Mouse (Mus musculus) erythroblast, embryonic 14.5 days (primary cell): ENCODE measurements around the gene Srgap1. TPM values are rescaled to one million over a fixed set of nuclear protein-coding genes. Genes with fewer than 3 reads are reported as not detected.
"Not testable (repeated sequence)": the region's sequence is repeated elsewhere in the genome, so short reads cannot be mapped to it uniquely, and the experiment has no call there.

Source experiments
- H3K27me3 ChIP-seq: 2 replicates; pipeline ENCODE4 v1.6.1; 2012; ENCODE audit warnings: inconsistent platforms; ENCODE audit not compliant: control insufficient read depth
- H3K36me3 ChIP-seq: 2 replicates; pipeline ENCODE4 v1.6.1; 2012; ENCODE audit warnings: mild to moderate bottlenecking, inconsistent platforms; ENCODE audit not compliant: control insufficient read depth
- H3K4me1 ChIP-seq: 2 replicates; pipeline ENCODE4 v1.6.1; 2012; ENCODE audit warnings: inconsistent platforms; ENCODE audit not compliant: control insufficient read depth
- H3K4me3 ChIP-seq: replicated peaks from 2 replicates; pipeline ENCODE3; 2012; ENCODE audit warnings: moderate library complexity, mild to moderate bottlenecking, inconsistent platforms
- H3K9me3 ChIP-seq: 2 replicates; pipeline ENCODE4 v1.6.1; 2012; ENCODE audit warnings: low read length, inconsistent platforms, mixed read lengths; ENCODE audit not compliant: control insufficient read depth
- GATA1 ChIP-seq: IDR thresholded peaks from 2 replicates; pipeline ENCODE4 v1.6.1; 2012; ENCODE audit warnings: low read length, inconsistent platforms, mixed read lengths
- TAL1 ChIP-seq: IDR thresholded peaks from 3 replicates; pipeline ENCODE4 v1.6.1; 2012; ENCODE audit warnings: low read length, inconsistent platforms, mixed read lengths
- polyA plus RNA-seq: library from polyadenylated mRNA; stranded (reverse); fragments of >175 nt; gene quantifications from 2 replicates; pipeline ENCODE4 v1.2.3, GENCODE M21; 2012

Gene Srgap1
- polyA plus RNA-seq, 1 experiment, result 0.20 TPM

DNA sequence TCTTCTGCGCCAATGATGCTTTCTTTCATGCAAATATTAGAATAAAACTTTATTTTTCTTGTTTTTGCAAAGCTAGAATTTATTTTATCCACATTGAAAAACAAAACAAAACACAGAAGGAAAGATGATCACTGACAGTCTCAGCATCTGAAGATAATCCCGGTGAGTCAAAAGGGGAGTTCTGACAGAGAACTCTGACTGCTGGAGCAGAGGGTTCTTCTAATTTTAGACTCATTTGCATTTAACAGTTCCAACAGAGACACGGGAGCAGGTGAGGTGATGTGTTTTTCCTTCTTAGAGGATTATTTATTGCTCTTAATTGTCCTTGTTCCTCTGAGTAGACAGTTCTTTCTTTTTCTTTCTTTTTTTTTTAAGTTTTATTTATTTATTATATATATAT is 271.1 kb downstream of the Srgap1 start:
- Histone ChIP-seq H3K27me3 (no peaks in the 10 kb centered on the region), H3K36me3 (no peaks in the 10 kb centered on the region), H3K4me3 (no peak overlapping the region), H3K9me3 (no peaks in the 10 kb centered on the region; the same call in 1 of the 2 replicates), H3K4me1 (peaks cover under 1% of the 10 kb centered on the region; the same call in 1 of the 2 replicates)
- TF ChIP-seq GATA1 (no peak), TAL1 (no peak)

DNA sequence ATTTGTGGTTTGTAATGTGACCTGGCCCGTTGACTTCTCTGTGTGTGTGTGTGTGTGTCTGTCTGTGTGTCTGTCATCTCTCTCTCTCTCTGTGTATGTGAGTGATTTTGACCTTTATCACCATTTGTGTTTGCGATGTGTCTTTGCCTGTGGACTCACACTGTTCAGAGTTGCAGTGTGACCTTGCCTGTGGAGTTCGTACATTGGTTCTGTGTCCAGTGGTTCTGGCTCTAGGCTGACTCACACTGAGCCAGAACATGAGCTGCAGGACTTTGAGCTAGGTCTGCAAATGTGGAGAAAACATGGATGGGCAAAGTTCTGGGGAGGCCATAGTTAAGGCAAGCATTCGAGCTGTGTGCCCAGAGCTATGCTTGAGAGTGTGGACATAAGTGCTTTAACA is 273.3 kb downstream of the Srgap1 start:
- TF ChIP-seq TAL1 (no peak), GATA1 (no peak)
- no peaks in the 10 kb centered on the region for H3K9me3 ChIP-seq
- H3K27me3 ChIP-seq, result no peaks in the 10 kb centered on the region
- peaks cover 3% of the 10 kb centered on the region for H3K4me1 ChIP-seq
- H3K36me3 ChIP-seq, result no peaks in the 10 kb centered on the region
- H3K4me3 ChIP-seq, result no peak overlapping the region

DNA sequence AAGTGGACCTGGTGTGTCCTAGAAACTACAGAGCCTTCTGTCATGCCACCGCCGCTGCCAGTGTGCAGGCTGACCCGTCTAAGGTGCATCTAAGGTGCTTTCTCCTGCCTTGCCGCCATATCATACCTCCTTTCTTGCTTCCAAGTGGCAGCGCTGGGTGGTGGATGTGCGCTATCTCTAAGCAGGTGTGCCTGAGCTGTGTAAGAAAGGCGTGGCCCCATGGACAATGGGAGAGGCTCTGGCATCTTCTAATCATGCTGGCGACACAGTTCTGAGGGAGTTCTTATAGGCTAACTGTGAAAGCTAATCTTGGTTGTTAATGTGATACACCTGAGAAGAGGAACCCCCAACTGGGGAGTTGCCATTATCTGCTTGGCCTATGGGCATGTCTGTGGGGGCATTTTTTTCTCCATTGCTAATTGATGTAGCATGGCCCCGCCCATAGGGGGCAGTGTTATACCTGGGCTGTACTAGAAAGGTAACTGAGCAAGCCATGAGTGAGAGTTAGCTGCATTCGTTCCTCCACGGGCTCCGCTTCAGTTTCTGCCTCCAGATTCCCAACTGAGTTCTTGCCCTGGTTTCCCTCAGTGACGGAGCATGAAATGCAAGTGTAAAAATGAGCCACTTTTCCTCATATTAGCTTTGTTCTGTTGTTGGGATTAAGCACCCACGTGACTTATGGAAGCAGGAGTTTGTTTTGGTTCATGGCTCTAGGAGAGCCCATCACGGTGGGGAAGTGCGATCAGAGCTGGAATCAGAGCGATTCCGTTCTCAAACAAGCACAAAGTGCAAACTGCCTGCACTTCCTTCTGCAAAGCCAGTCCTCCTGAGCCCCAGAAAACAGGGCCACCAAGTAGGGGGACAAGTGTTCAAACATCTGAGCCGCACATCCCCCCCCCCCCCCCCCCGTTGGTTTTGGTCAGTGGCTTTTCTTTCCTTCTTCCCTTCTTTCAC is 276.2 kb downstream of the Srgap1 start:
- H3K27me3 ChIP-seq, result no peaks in the 10 kb centered on the region
- no peaks in the 10 kb centered on the region for H3K36me3 ChIP-seq
- no peaks in the 10 kb centered on the region for H3K9me3 ChIP-seq
- H3K4me1 ChIP-seq, result peaks cover 3% of the 10 kb centered on the region
- H3K4me3 ChIP-seq, result no peak overlapping the region
- TF ChIP-seq GATA1 (no peak), TAL1 (no peak)

DNA sequence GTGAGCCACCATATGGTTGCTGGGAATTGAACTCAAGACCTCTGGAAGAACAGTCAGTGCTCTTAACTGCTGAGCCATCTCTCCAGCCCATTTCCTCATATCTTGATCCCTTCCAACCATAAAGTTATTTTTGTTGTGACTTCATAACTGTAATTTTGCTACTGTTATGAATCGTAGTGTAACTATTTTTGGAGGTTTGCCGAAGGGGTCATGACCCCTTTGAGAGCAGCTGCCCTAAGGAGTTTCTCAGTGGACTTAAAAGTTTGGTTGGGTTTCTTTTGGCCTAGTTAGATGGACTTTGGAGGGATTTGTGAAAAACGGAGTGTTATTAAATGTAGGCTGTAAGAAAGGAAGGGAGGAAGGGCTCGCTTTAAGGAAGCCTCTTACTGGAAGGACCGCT is 277.4 kb downstream of the Srgap1 start:
- peaks cover 3% of the 10 kb centered on the region for H3K4me1 ChIP-seq
- no peaks in the 10 kb centered on the region for H3K36me3 ChIP-seq
- no peak for TF ChIP-seq GATA1
- TF ChIP-seq TAL1, result no peak
- no peaks in the 10 kb centered on the region for H3K27me3 ChIP-seq
- no peak overlapping the region for H3K4me3 ChIP-seq
- no peaks in the 10 kb centered on the region for H3K9me3 ChIP-seq

DNA sequence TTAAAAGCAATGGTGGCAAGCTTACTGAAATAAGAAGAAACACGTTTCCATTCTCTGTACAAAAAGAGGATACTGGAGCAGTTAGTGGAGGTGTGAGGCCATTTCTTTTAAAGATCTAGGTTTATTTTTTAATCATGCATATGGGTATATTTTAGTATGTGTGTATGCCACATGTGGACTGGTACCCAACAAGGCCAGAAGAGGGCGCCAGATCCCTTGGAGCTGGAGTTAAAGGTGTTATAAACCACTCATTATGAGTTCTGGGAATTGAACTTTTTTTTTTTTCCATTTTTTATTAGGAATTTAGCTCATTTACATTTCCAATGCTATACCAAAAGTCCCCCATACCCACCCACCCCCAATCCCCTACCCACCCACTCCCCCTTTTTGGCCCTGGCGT is 279.8 kb downstream of the Srgap1 start:
- not testable (repeated sequence) for H3K9me3 ChIP-seq, H3K4me3 ChIP-seq, H3K36me3 ChIP-seq, H3K27me3 ChIP-seq, H3K4me1 ChIP-seq

DNA sequence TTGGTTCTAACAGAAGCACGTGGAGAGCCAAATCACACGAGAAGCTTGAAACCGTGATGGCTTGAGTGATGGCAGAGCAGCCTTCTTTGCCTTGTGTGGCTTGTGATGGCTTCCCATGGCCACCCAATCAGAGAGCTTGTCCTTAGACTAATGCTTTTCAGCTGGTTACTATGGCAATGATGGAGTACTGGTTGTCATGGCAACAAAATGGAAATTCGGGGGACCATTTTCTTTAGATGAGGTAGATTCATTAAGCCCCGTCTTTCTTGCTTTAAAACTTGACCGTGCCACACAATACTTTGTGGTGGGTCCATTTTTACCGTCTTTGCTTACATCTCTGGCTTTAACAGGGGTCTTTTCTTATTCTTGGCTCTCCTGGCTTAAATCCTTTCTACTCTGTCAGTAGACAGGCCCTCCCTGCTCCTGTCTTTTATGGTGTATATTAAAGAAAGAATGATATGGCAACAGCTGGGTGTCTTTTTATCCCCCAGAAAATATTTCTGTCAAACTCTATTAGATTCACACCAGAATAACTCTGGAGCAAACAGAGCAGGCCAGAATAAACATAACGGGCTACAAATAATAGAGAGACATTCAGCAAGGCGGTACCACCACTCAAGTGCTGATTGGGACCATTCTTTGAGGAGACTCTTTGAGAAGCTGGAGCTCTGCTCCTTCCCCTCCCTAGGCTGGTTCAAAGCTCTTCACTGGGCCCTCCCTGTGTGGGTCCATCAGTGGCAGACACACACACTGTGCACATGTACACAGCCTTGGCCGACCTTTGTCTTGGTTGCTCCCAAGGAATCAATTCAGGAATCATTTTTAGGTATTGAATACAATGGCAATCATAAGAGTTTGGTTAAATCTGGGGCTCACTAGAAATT is 281.7 kb downstream of the Srgap1 start:
- Histone ChIP-seq H3K36me3 (no peaks in the 10 kb centered on the region), H3K4me1 (no peaks in the 10 kb centered on the region; the same call in 1 of the 2 replicates), H3K9me3 (no peaks in the 10 kb centered on the region), H3K4me3 (no peak overlapping the region), H3K27me3 (no peaks in the 10 kb centered on the region)
- no peak for TF ChIP-seq GATA1
- no peak for TF ChIP-seq TAL1

DNA sequence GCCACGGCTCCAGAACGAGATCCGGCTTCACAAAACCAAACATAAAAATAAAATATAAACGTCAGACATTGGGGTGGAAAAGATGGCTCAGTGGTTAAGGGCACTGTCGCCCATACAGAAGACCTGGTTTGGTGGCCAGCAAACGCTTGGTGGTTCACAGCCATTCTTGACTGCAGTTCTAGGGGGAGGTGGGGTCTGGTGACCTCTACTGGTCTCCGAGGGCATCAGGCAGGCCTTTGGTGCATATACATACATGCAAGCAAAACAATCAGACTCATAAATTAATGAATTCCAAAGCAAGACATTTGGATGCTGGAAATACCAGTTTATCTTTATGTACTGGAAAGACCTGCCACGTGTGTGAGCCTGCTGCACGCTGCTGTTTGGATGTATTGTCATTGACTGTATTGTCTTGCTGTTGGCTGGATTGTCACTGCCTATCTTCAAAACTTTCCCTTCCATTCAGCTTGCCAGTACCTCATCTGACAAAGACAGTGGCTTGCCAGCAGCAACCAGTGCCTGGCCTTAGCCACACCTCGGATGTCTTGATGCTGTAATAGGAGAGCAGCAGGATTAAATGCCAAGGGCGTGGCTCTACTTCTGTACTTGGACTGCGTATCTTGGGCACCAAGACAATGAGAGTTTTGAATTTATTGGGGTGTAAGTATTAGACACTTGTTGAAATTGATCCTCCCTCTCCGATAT is 282.5 kb downstream of the Srgap1 start:
- Histone ChIP-seq H3K4me3 (no peak overlapping the region), H3K9me3 (no peaks in the 10 kb centered on the region), H3K27me3 (no peaks in the 10 kb centered on the region), H3K4me1 (no peaks in the 10 kb centered on the region), H3K36me3 (no peaks in the 10 kb centered on the region)
- TF ChIP-seq GATA1 (no peak), TAL1 (no peak)

DNA sequence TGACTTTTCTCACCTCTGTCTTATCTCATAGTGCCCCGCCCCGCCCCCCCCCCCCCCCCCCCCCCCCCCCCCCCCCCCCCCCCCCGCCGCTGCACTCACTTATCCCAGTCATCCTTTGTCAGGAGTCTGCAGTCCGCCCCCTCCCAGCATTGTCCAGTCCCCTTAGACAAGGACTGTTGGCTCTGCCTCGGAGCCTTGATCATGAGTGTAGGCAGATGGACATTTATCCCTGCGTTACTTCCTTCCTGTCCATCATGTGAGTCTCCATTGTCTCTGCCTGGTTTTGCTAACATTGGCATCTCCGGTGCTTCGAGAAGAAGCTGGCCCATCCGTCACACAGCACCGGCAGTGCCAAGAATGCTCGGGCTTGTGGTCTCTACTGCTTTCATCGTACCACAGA is 283.9 kb downstream of the Srgap1 start:
- Histone ChIP-seq H3K36me3 (no peaks in the 10 kb centered on the region), H3K27me3 (no peaks in the 10 kb centered on the region), H3K4me3 (no peak overlapping the region), H3K4me1 (no peaks in the 10 kb centered on the region), H3K9me3 (no peaks in the 10 kb centered on the region)
- no peak for TF ChIP-seq GATA1
- TF ChIP-seq TAL1, result no peak

DNA sequence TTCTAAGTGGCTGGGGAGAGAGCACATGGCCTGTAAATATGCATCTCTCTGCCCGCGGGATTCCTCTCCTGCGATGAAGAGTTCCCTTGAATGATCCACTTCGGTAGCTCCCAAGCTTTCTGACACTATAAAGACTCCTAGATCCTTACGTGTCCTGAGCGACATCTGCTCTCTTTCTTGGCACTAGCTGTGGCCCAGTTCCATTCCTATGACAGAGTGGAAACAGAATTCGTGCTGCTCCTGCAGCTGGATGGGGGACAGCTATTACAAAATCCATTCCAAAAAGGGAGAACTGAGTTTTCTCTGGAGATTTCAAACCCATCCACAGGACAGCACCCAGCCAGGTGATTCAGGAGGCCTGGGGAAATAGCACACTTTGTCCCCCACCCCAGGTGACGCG is 285.0 kb downstream of the Srgap1 start:
- Histone ChIP-seq H3K4me3 (no peak overlapping the region), H3K4me1 (no peaks in the 10 kb centered on the region), H3K9me3 (no peaks in the 10 kb centered on the region), H3K27me3 (no peaks in the 10 kb centered on the region), H3K36me3 (no peaks in the 10 kb centered on the region)
- TF ChIP-seq GATA1, result no peak
- TF ChIP-seq TAL1, result no peak
